8 mouse cellular contexts compared by ENCODE assay signal in the genomic region with DNA sequence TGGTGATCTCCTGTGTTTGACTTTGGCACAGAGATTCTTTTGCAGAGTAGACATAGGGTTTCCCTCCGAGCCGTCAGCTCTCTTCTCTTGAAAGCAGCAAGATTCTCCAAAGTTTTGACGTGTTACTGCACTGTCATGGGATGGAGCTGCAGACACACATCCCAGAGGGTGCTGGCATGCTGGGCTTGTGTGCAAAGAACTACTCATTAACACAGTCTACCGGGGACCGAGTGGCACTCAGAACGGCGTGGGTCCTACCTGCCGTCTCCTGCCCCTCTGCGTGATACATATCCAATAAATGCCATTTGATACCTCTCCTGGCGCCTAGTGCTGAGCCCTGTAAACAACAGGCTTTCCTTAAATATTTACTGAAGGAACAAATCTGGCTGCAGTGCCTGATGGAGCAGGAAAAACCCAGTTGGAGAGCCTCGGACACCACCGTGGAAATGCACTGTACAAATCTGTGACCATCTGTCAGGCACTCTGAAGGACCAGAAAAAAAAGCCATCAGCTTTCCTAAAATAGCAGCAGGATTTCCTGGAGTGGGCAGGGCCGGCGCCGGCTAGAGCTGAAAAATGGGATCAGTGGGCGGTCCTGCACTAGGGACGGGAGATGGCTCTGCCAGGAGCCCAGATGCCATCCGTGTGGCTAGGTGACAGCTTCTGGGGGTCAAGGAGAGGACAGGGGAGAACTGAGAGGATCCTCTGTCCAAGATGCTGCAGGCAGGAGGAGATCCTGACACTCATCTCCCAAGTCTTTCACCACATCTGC. TPM values are rescaled to one million over a fixed set of nuclear protein-coding genes. Genes with fewer than 3 reads are reported as not detected.
DNase-seq lines count a peak whose midpoint lies in the region; ATAC-seq lines count a peak whose summit lies in the region.

No protein-coding gene starts in this region.

- peak; percentile 84 for DNase-seq in embryonic facial prominence, embryonic 14.5 days (ENCODE audit: low spot score)
- DNase-seq in kidney, adult 9 months: peak; percentile 80
- DNase-seq in B cell, adult 2 months: no peak

- 0 out of 2 replicates have a peak overlapping the region, but pooled peaks have one; percentile 6 for H3K27ac ChIP-seq in brown adipose tissue, adult 24 weeks (replicated peaks; ENCODE audit: low read depth, low read length)
- H3K27ac ChIP-seq in embryonic facial prominence, embryonic 14.5 days (replicated peaks; ENCODE audit: low read depth, low read length): peak overlapping the region; percentile 75
- peak overlapping the region; percentile 77 for H3K27ac ChIP-seq in heart, embryonic 11.5 days (ENCODE audit: low read depth, low read length)
- H3K27ac ChIP-seq in limb, embryonic 15.5 days: peak overlapping the region; percentile 85
- peak overlapping the region; percentile 71 for H3K27ac ChIP-seq in neural tube, embryonic 13.5 days (replicated peaks)

- peak overlapping the region; percentile 31 for H3K4me2 ChIP-seq in embryonic facial prominence, embryonic 14.5 days (ENCODE audit: low read depth, low read length)
- H3K4me2 ChIP-seq in heart, embryonic 11.5 days: peak overlapping the region; percentile 38
- peak overlapping the region; percentile 31 for H3K4me2 ChIP-seq in limb, embryonic 15.5 days
- peak overlapping the region; percentile 16; the same call in 1 of the 2 replicates for H3K4me2 ChIP-seq in neural tube, embryonic 13.5 days

- WGBS in embryonic facial prominence, embryonic 14.5 days: 25% methylated on average over 18 of the region's 18 CpGs
- WGBS in heart, embryonic 11.5 days (ENCODE audit: insufficient replicate concordance): 22% methylated on average over 18 of the region's 18 CpGs
- 11% methylated on average over 18 of the region's 18 CpGs for WGBS in limb, embryonic 15.5 days
- WGBS in neural tube, embryonic 13.5 days: 42% methylated on average over 18 of the region's 18 CpGs

- H3K4me1 ChIP-seq in brown adipose tissue, adult 24 weeks (ENCODE audit: control insufficient read depth, insufficient read depth, insufficient read length, low read length): peaks cover 2% of the 10 kb centered on the region
- peaks cover 43% of the 10 kb centered on the region for H3K4me1 ChIP-seq in embryonic facial prominence, embryonic 14.5 days (ENCODE audit: control insufficient read depth, insufficient read depth, low read length)
- peaks cover 13% of the 10 kb centered on the region for H3K4me1 ChIP-seq in heart, embryonic 11.5 days (ENCODE audit: control insufficient read depth, insufficient read depth, low read length)
- peaks cover 46% of the 10 kb centered on the region for H3K4me1 ChIP-seq in limb, embryonic 15.5 days
- peaks cover 33% of the 10 kb centered on the region for H3K4me1 ChIP-seq in neural tube, embryonic 13.5 days (replicated peaks)

- no peak overlapping the region for H3K9ac ChIP-seq in embryonic facial prominence, embryonic 14.5 days (ENCODE audit: low read depth, low read length)
- 0 out of 2 replicates have a peak overlapping the region, but pooled peaks have one; percentile 43 for H3K9ac ChIP-seq in heart, embryonic 11.5 days (ENCODE audit: low read depth, low read length)
- 0 out of 2 replicates have a peak overlapping the region, but pooled peaks have one; percentile 24 for H3K9ac ChIP-seq in limb, embryonic 15.5 days
- H3K9ac ChIP-seq in neural tube, embryonic 13.5 days: peak overlapping the region; percentile 45; the same call in 1 of the 2 replicates

- H3K27me3 ChIP-seq in embryonic facial prominence, embryonic 14.5 days (replicated peaks; ENCODE audit: control insufficient read depth, insufficient read depth, low read length): no peaks in the 10 kb centered on the region
- H3K27me3 ChIP-seq in heart, embryonic 11.5 days (ENCODE audit: control insufficient read depth, insufficient read depth, low read length): no peaks in the 10 kb centered on the region
- H3K27me3 ChIP-seq in limb, embryonic 15.5 days: no peaks in the 10 kb centered on the region
- H3K27me3 ChIP-seq in neural tube, embryonic 13.5 days: no peaks in the 10 kb centered on the region

- H3K9me3 ChIP-seq in embryonic facial prominence, embryonic 14.5 days (ENCODE audit: control insufficient read depth, low read length): peaks cover 3% of the 10 kb centered on the region; the same call in 1 of the 2 replicates
- H3K9me3 ChIP-seq in heart, embryonic 11.5 days (replicated peaks; ENCODE audit: control insufficient read depth, low read length): no peaks in the 10 kb centered on the region; the same call in 1 of the 2 replicates
- H3K9me3 ChIP-seq in limb, embryonic 15.5 days: no peaks in the 10 kb centered on the region
- H3K9me3 ChIP-seq in neural tube, embryonic 13.5 days: peaks cover 5% of the 10 kb centered on the region; the same call in 1 of the 2 replicates

- ATAC-seq in embryonic facial prominence, embryonic 14.5 days (ENCODE audit: low read depth): peak; percentile 60
- ATAC-seq in heart, embryonic 11.5 days (replicated peaks; ENCODE audit: insufficient number of reproducible peaks, low FRiP score, low TSS enrichment): peak; percentile 64
- ATAC-seq in limb, embryonic 15.5 days (ENCODE audit: insufficient number of reproducible peaks, low FRiP score, low TSS enrichment, low read depth): peak; percentile 66
- no peak; the same call in 1 of the 2 replicates for ATAC-seq in neural tube, embryonic 13.5 days (ENCODE audit: low read depth)
- ATAC-seq in megakaryocyte progenitor cell, adult 5-6 weeks (replicated peaks; ENCODE audit: poor library complexity): no peak

- no peaks in the 10 kb centered on the region for H3K36me3 ChIP-seq in embryonic facial prominence, embryonic 14.5 days (ENCODE audit: control insufficient read depth, insufficient read depth, low read length)
- H3K36me3 ChIP-seq in heart, embryonic 11.5 days (ENCODE audit: control insufficient read depth, insufficient read depth, low read length): no peaks in the 10 kb centered on the region
- H3K36me3 ChIP-seq in limb, embryonic 15.5 days: no peaks in the 10 kb centered on the region
- H3K36me3 ChIP-seq in neural tube, embryonic 13.5 days: no peaks in the 10 kb centered on the region

- no peak overlapping the region for H3K4me3 ChIP-seq in brown adipose tissue, adult 24 weeks (ENCODE audit: insufficient read depth, low read depth, low read length)
- H3K4me3 ChIP-seq in embryonic facial prominence, embryonic 14.5 days (ENCODE audit: low read depth, low read length): no peak overlapping the region
- no peak overlapping the region for H3K4me3 ChIP-seq in heart, embryonic 11.5 days (ENCODE audit: low read depth, low read length)
- H3K4me3 ChIP-seq in limb, embryonic 15.5 days: no peak overlapping the region
- H3K4me3 ChIP-seq in neural tube, embryonic 13.5 days: no peak overlapping the region

RNA-seq across cellular contexts. Expression of a gene that starts 42.7 kb away (rescaled TPM):
- not detected in 2 replicates for polyA plus RNA-seq in brown adipose tissue, adult 24 weeks (2012; ENCODE audit: insufficient read depth, insufficient read length, missing spikeins)
- polyA plus RNA-seq in embryonic facial prominence, embryonic 14.5 days (2014; fragmentation: Nextera tagmentation; extraction: Ambion mirVana): 19.3 and 29.0 TPM in 2 replicates
- 1.0 and 1.1 TPM in 2 replicates for polyA plus RNA-seq in heart, embryonic 11.5 days (2014; fragmentation: Nextera tagmentation; extraction: Ambion mirVana)
- 36.9 and 40.7 TPM in 2 replicates for polyA plus RNA-seq in limb, embryonic 15.5 days (2015; fragmentation: Nextera tagmentation; extraction: Ambion mirVana)
- 7.0 and 8.5 TPM in 2 replicates for polyA plus RNA-seq in neural tube, embryonic 13.5 days (2015; fragmentation: Nextera tagmentation; extraction: Ambion mirVana)
- total RNA-seq in megakaryocyte progenitor cell, adult 5-6 weeks (2015): not detected in 2 replicates
- not detected in 2 replicates for total RNA-seq in megakaryocyte progenitor cell, adult 5-6 weeks (2017)

Comparison
In these comparisons a context has a peak if more than half of its experiments do, and no peak if none do; other contexts are left out.
1. H3K27ac ChIP-seq: peak in every context shown above with its lines; median percentile 85 in limb, embryonic 15.5 days; 77 in heart, embryonic 11.5 days; 75 in embryonic facial prominence, embryonic 14.5 days; 71 in neural tube, embryonic 13.5 days; 6 in brown adipose tissue, adult 24 weeks.
2. ATAC-seq: peak in embryonic facial prominence, embryonic 14.5 days (single experiment), heart, embryonic 11.5 days (single experiment) and limb, embryonic 15.5 days (single experiment); none in neural tube, embryonic 13.5 days (single experiment) and megakaryocyte progenitor cell, adult 5-6 weeks (single experiment).
3. DNase-seq: peak in embryonic facial prominence, embryonic 14.5 days (single experiment) and kidney, adult 9 months (single experiment); none in B cell, adult 2 months (0 of 2).
4. Peak in every context shown above with its lines, with median percentiles within 50 percentile points of each other: H3K4me2 ChIP-seq.